Mouse (Mus musculus) left cerebral cortex, postnatal 36 days (tissue): ENCODE measurements around the gene Abcc3. TPM values are rescaled to one million over a fixed set of nuclear protein-coding genes. Genes with fewer than 3 reads are reported as not detected.

Experiments used
- DNase-seq, 2 experiments: peaks; one replicate each; pipeline ENCODE4 v3.0.0; 2021 to 2022; ENCODE audit warnings: low spot score in 2 of 2, mixed read lengths in 1 of 2
- intact Hi-C: fragments of 180-260 bp; cut with DNase I; formaldehyde crosslinking; loops from one replicate; pipeline ENCODE4 v1.15.1; 2025
- total RNA-seq, 2 experiments: library from RNA; stranded (reverse); gene quantifications; 2 replicates each; pipeline ENCODE4 v1.2.3; 2021

The Abcc3 gene
- total RNA-seq, 2 experiments from 2014 or later = 2.0 to 3.0 TPM

DNA sequence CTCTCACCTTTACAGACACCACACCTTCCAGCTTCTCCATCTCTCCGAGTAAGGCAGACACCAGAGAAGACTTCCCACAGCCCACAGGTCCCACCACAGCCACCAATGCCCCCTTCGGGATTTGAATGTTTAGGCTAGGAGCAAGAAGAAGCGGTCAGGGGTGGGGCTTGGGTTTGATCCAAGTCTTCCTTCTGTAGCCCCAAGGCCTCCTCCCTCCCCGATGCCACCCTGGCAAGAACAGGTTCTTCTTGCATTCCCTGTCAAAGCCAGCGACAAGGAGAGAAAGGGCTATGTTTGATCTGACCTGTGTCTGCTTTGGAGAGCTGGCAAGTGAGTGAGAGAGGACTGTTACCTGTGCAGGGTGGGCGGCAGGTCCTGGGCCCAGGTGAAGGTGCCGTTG, 29.1 kb downstream of the Abcc3 start:
- intact Hi-C loops = no loop called here
- DNase-seq = no peak

- intact Hi-C loops = no loop called here
- DNase-seq = no peak
These were observed 30.7 kb downstream of the Abcc3 start for GRCm38 (mm10) chr11:94362101-94362500.

GRCm38 (mm10) chr11:94361166-94361870, 31.5 kb downstream of the Abcc3 start:
- DNase-seq = no peak
- intact Hi-C loops = no loop called here

GRCm38 (mm10) chr11:94359168-94359567, 33.6 kb downstream of the Abcc3 start:
- intact Hi-C loops = loop anchor here (5.0 kb wide), 1 partner anchor 38 kb away; no protein-coding TSS in a partner anchor
- no peak for DNase-seq

GRCm38 (mm10) chr11:94355521-94356217, 37.1 kb downstream of the Abcc3 start:
- DNase-seq = no peak
- intact Hi-C loops = loop anchor here (5.0 kb wide), 1 partner anchor 42 kb away; no protein-coding TSS in a partner anchor

DNA sequence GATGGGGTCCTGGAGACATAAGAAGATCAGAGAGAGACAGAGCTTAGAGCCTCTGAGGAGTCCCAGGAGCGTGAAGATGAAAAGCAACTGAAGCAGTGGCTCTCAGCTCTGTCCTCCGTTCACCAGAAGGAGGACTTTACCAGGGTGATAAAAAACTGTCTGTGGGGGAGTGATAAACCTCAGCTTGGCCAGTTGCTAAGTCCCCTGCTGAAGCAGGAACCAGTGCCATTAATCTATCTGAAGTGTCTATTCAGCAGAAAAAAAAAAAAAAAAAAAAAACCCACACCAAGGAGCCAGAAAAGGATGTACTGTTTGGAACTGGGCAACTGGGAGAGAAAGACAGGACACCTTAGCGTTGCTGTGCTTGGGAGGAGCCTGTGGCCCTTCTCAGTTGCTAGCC, 41.7 kb downstream of the Abcc3 start:
- no peak for DNase-seq
- intact Hi-C loops = no loop called here

DNA sequence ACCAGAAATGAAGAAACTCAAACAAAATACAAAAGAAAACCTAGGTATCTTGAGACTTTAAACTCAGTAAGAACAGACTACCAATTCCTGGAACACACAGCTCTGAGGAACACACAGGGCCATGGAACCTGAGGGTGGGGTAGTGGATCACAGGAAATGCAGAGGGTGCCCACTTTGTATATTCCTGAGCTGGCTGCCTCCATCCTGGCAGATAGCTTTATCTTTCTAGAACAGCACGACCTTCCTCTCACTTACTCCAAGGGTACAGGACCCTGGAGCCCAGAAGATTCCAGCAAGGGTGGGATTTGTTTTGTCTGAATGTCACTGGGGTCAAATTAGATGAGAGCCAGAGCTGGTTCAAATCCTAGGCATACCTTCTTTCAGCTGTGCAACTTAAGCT, 42.5 kb downstream of the Abcc3 start:
- intact Hi-C loops = no loop called here
- no peak for DNase-seq

- intact Hi-C loops = no loop called here
- DNase-seq = no peak
These were observed 43.0 kb downstream of the Abcc3 start for GRCm38 (mm10) chr11:94349839-94350238.

DNA sequence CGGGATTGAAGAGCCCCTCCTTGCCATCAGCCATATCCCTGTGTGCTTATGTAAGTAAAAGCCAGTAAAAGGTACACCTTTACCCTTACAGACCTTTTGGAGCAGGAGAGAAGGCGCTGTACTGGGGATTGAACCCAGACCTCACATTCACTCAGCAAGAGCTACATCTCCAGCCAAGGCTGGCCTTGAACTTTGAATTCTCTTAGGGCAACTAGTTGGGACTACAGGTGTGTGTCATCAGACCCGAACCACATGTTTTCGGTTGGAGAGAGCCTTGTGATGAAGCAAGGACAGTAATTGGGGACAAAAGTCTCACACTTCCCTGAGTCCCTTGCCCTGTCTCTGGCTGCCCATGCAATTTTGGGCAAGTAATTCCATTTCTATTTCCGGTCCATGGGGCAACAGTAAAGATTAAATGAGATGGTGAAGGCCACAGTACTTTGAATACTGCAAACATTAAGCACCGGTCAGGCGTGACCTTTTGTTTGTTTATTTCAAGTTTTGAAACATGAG, 45.7 kb downstream of the Abcc3 start:
- no peak for DNase-seq
- intact Hi-C loops = no loop called here

DNA sequence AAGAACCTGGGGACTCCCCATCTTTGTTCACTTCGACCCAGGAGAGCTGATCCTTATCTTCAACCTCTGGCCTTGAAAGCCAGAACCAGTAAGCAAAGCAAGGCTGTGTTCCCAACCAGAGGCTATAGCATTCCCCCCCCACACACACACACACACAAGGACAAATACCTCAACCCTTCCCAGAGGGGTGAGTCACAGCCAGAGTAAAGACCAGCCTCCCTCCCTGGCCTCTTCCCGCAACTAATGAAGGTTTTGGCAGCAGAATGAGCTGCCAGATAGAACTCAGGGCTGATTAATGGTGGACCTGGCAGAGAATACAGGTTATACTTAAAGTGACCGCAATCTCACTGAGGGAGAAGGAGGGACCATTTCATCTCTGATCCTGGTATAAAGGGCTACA, 46.2 kb downstream of the Abcc3 start:
- intact Hi-C loops = no loop called here
- DNase-seq = no peak

- DNase-seq = no peak
These were observed 46.9 kb downstream of the Abcc3 start for GRCm38 (mm10) chr11:94345926-94346325.

GRCm38 (mm10) chr11:94344470-94344869, 48.3 kb downstream of the Abcc3 start:
- DNase-seq = no peak
- intact Hi-C loops = loop anchor here (5.0 kb wide), 1 partner anchor 198 kb away; no protein-coding TSS in a partner anchor

More at GRCm38 (mm10) chr11:94345926-94346325, 46.9 kb downstream of the Abcc3 start:
- intact Hi-C loops = no loop called here

DNA sequence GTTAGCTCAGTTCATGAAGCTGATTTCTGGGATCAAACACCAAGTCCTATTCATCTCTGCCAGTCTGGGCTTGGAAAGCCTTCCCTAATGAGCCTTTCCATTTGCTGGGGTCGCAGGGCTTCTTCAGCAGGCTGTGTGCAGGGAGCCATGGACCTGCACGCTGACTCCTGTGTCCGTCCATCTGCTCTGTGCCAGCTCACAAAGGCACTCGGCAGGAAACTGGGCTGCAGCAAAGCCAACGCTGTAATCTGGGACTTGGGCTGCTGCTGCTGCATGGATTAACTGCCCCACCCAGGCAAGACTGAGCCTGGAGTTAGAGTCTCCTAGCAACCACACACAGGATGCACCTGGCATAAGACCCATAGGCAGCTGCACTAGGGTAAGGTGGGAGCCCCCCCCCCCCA, 48.8 kb downstream of the Abcc3 start:
- no peak for DNase-seq

GRCm38 (mm10) chr11:94342114-94342905, 50.5 kb downstream of the Abcc3 start:
- intact Hi-C loops = loop anchor here (5.0 kb wide), 1 partner anchor 200 kb away; no protein-coding TSS in a partner anchor

More for the DNA sequence above, 48.8 kb downstream of the Abcc3 start:
- intact Hi-C loops = loop anchor here (5.0 kb wide), 1 partner anchor 198 kb away; no protein-coding TSS in a partner anchor

GRCm38 (mm10) chr11:94340948-94341933, 51.6 kb downstream of the Abcc3 start:
- intact Hi-C loops = loop anchor here (1.0 to 5.0 kb wide), 3 partner anchors 64 to 201 kb away; no protein-coding TSS in a partner anchor
- no peak for DNase-seq

More at GRCm38 (mm10) chr11:94342114-94342905, 50.5 kb downstream of the Abcc3 start:
- no peak for DNase-seq

GRCm38 (mm10) chr11:94339732-94340585, 52.8 kb downstream of the Abcc3 start:
- intact Hi-C loops = loop anchor here (1.0 to 5.0 kb wide), 3 partner anchors 65 to 202 kb away; no protein-coding TSS in a partner anchor

GRCm38 (mm10) chr11:94338347-94338746, 54.5 kb downstream of the Abcc3 start:
- intact Hi-C loops = no loop called here
- no peak for DNase-seq

More at GRCm38 (mm10) chr11:94339732-94340585, 52.8 kb downstream of the Abcc3 start:
- DNase-seq = peak in 1 of 2 experiments; percentile 47
